Mouse (Mus musculus) heart, embryonic 12.5 days (tissue): ENCODE measurements around the gene Pim3. TPM values are rescaled to one million over a fixed set of nuclear protein-coding genes. Genes with fewer than 3 reads are reported as not detected.
A peak's percentile ranks its signal among the peaks of the same experiment; 100 is the strongest.

ENCODE experiments used
- ATAC-seq: fragments of 200-750 bp; cut with Nextera tagmentation; 2 replicates; pipeline ENCODE4 v1.8.0; 2017; ENCODE audit warnings: moderate TSS enrichment, moderate library complexity; ENCODE audit not compliant: insufficient number of reproducible peaks, low FRiP score
- H3K27ac ChIP-seq: fragments of 300-500 bp; sonication (generic); 2 replicates; pipeline ENCODE4 v1.5.1; 2016; ENCODE audit warnings: mild to moderate bottlenecking, moderate library complexity; ENCODE audit not compliant: poor library complexity, severe bottlenecking
- H3K27me3 ChIP-seq: fragments of 300-500 bp; sonication (generic); replicated peaks from 2 replicates; pipeline ENCODE4 v1.6.1; 2016; ENCODE audit warnings: mild to moderate bottlenecking, moderate library complexity
- H3K36me3 ChIP-seq: fragments of 300-500 bp; sonication (generic); 2 replicates; pipeline ENCODE4 v1.6.1; 2016; ENCODE audit warnings: mild to moderate bottlenecking, moderate library complexity
- H3K4me1 ChIP-seq: fragments of 300-500 bp; sonication (generic); replicated peaks from 2 replicates; pipeline ENCODE4 v1.6.1; 2016; ENCODE audit warnings: mild to moderate bottlenecking
- H3K4me2 ChIP-seq: fragments of 300-500 bp; sonication (generic); 2 replicates; pipeline ENCODE4 v1.6.1; 2016; ENCODE audit warnings: mild to moderate bottlenecking, moderate library complexity
- H3K4me3 ChIP-seq: fragments of 300-500 bp; sonication (generic); 2 replicates; pipeline ENCODE4 v1.5.1; 2016; ENCODE audit warnings: mild to moderate bottlenecking
- H3K9ac ChIP-seq: fragments of 300-500 bp; sonication (generic); 2 replicates; pipeline ENCODE4 v1.6.1; 2016; ENCODE audit warnings: mild to moderate bottlenecking, moderate library complexity
- H3K9me3 ChIP-seq: fragments of 300-500 bp; sonication (generic); replicated peaks from 2 replicates; pipeline ENCODE4 v1.6.1; 2016; ENCODE audit warnings: mild to moderate bottlenecking, moderate library complexity
- WGBS: fragments of 180-500 bp; shearing (Covaris S2); methylation state at CpG from one replicate; pipeline ENCODE4 v1.1.7; 2016; 5-methylcytosine and 5-hydroxymethylcytosine counted together
- polyA plus RNA-seq: library from polyadenylated mRNA; unstranded; fragments of >200 nt; fragmentation: Nextera tagmentation; extraction: Ambion mirVana; gene quantifications from 2 replicates; pipeline ENCODE4 v1.2.1, GENCODE M21; 2016

Pim3 gene
- polyA plus RNA-seq, 1 experiment from 2014 or later, result 68.1 TPM

- Histone ChIP-seq H3K9ac (peak overlapping the region; percentile 38), H3K27me3 (no peaks in the 10 kb centered on the region), H3K4me3 (no peak overlapping the region), H3K4me2 (no peak overlapping the region), H3K27ac (0 out of 2 replicates have a peak overlapping the region, but pooled peaks have one; percentile 2), H3K9me3 (no peaks in the 10 kb centered on the region), H3K4me1 (peaks cover 37% of the 10 kb centered on the region), H3K36me3 (peaks cover 5% of the 10 kb centered on the region)
- no peak for ATAC-seq
- 59% methylated on average over 8 of the region's 8 CpGs for WGBS
These were observed 2.6 kb upstream of the Pim3 start for GRCm38 (mm10) chr15:88859206-88859970.

- no peak overlapping the region for H3K4me2 ChIP-seq
- H3K36me3 ChIP-seq, result peaks cover 18% of the 10 kb centered on the region
- H3K4me3 ChIP-seq, result no peak overlapping the region
- peaks cover 37% of the 10 kb centered on the region for H3K4me1 ChIP-seq
- no peak overlapping the region for H3K27ac ChIP-seq
- no peaks in the 10 kb centered on the region for H3K27me3 ChIP-seq
- ATAC-seq, result no peak
- WGBS, result 85% methylated on average over 3 of the region's 3 CpGs
- no peak overlapping the region for H3K9ac ChIP-seq
- no peaks in the 10 kb centered on the region for H3K9me3 ChIP-seq
These were observed 1.2 kb upstream of the Pim3 start for GRCm38 (mm10) chr15:88860781-88861180.

- Histone ChIP-seq H3K4me3 (peak overlapping the region; percentile 89), H3K4me1 (peaks cover 57% of the 10 kb centered on the region), H3K9ac (peak overlapping the region; percentile 95), H3K9me3 (no peaks in the 10 kb centered on the region), H3K36me3 (peaks cover 30% of the 10 kb centered on the region), H3K27ac (peak overlapping the region; percentile 92), H3K27me3 (no peaks in the 10 kb centered on the region), H3K4me2 (peak overlapping the region; percentile 96)
- no peak for ATAC-seq
- under 1% methylated on average over 98 of the region's 98 CpGs for WGBS
These were observed 1.1 kb downstream of the Pim3 start for GRCm38 (mm10) chr15:88862881-88863694.

GRCm38 (mm10) chr15:88863695-88864231 is 1.8 kb downstream of the Pim3 start:
- H3K9ac ChIP-seq, result peak overlapping the region; percentile 95
- ATAC-seq, result peak; percentile 74
- peaks cover 63% of the 10 kb centered on the region for H3K4me1 ChIP-seq
- peak overlapping the region; percentile 92 for H3K27ac ChIP-seq
- H3K27me3 ChIP-seq, result no peaks in the 10 kb centered on the region
- peak overlapping the region; percentile 96 for H3K4me2 ChIP-seq
- 0% methylated on average over 28 of the region's 39 CpGs for WGBS
- H3K9me3 ChIP-seq, result no peaks in the 10 kb centered on the region
- peaks cover 30% of the 10 kb centered on the region for H3K36me3 ChIP-seq
- peak overlapping the region; percentile 89 for H3K4me3 ChIP-seq

GRCm38 (mm10) chr15:88864270-88865030 is 2.5 kb downstream of the Pim3 start:
- 33% methylated on average over 22 of the region's 22 CpGs for WGBS
- Histone ChIP-seq H3K4me1 (peaks cover 58% of the 10 kb centered on the region), H3K36me3 (peaks cover 30% of the 10 kb centered on the region), H3K9me3 (no peaks in the 10 kb centered on the region), H3K27me3 (no peaks in the 10 kb centered on the region), H3K4me3 (peak overlapping the region; percentile 89), H3K27ac (peak overlapping the region; percentile 92), H3K9ac (peak overlapping the region; percentile 95), H3K4me2 (peak overlapping the region; percentile 96)
- peak; percentile 3; the same call in 1 of the 2 replicates for ATAC-seq

GRCm38 (mm10) chr15:88865061-88865460 is 3.1 kb downstream of the Pim3 start:
- H3K36me3 ChIP-seq, result peaks cover 30% of the 10 kb centered on the region
- peak overlapping the region; percentile 92 for H3K27ac ChIP-seq
- H3K4me2 ChIP-seq, result peak overlapping the region; percentile 96
- peak overlapping the region; percentile 89 for H3K4me3 ChIP-seq
- peaks cover 56% of the 10 kb centered on the region for H3K4me1 ChIP-seq
- peak overlapping the region; percentile 95 for H3K9ac ChIP-seq
- no peak for ATAC-seq
- H3K9me3 ChIP-seq, result no peaks in the 10 kb centered on the region
- WGBS, result 79% methylated on average over 14 of the region's 14 CpGs
- H3K27me3 ChIP-seq, result no peaks in the 10 kb centered on the region

- peak overlapping the region; percentile 93 for H3K27ac ChIP-seq
- H3K4me1 ChIP-seq, result peaks cover 54% of the 10 kb centered on the region
- peak overlapping the region; percentile 96 for H3K4me2 ChIP-seq
- no peaks in the 10 kb centered on the region for H3K27me3 ChIP-seq
- peak overlapping the region; percentile 38; the same call in 1 of the 2 replicates for H3K9ac ChIP-seq
- WGBS, result 52% methylated on average over 4 of the region's 4 CpGs
- H3K36me3 ChIP-seq, result peaks cover 30% of the 10 kb centered on the region
- no peak for ATAC-seq
- H3K9me3 ChIP-seq, result no peaks in the 10 kb centered on the region
- no peak overlapping the region for H3K4me3 ChIP-seq
These were observed 4.1 kb downstream of the Pim3 start for GRCm38 (mm10) chr15:88865888-88866695.

- Histone ChIP-seq H3K27me3 (no peaks in the 10 kb centered on the region), H3K36me3 (peaks cover 30% of the 10 kb centered on the region), H3K4me2 (peak overlapping the region; percentile 96), H3K4me3 (no peak overlapping the region), H3K9me3 (no peaks in the 10 kb centered on the region), H3K9ac (peak overlapping the region; percentile 38; the same call in 1 of the 2 replicates), H3K27ac (peak overlapping the region; percentile 93), H3K4me1 (peaks cover 48% of the 10 kb centered on the region)
- no peak for ATAC-seq
- WGBS, result 25% methylated on average over 7 of the region's 7 CpGs
These were observed 5.0 kb downstream of the Pim3 start for GRCm38 (mm10) chr15:88866934-88867356.

GRCm38 (mm10) chr15:88867368-88868023 is 5.5 kb downstream of the Pim3 start:
- Histone ChIP-seq H3K4me2 (peak overlapping the region; percentile 96), H3K9ac (peak overlapping the region; percentile 31; the same call in 1 of the 2 replicates), H3K9me3 (no peaks in the 10 kb centered on the region), H3K4me1 (peaks cover 48% of the 10 kb centered on the region), H3K27me3 (no peaks in the 10 kb centered on the region), H3K36me3 (peaks cover 30% of the 10 kb centered on the region), H3K4me3 (no peak overlapping the region), H3K27ac (peak overlapping the region; percentile 93)
- 11% methylated on average over 5 of the region's 5 CpGs for WGBS
- peak; percentile 52 for ATAC-seq
